Mouse (Mus musculus): ENCODE measurements at regions not wholly inside any gene's neighbourhood (a gene's known extent, or its start where the extent isn't known, plus 50 kb on each side); places are given as distances from the start of the nearest gene placed in this dataset.

GRCm38 (mm10) chr15:13285355-13285754 lies 111.9 kb upstream of the Cdh6 start:
- no peak overlapping the region for H3K27ac ChIP-seq
- no peaks in the 10 kb centered on the region for H3K9me3 ChIP-seq
- H3K4me1 ChIP-seq: no peaks in the 10 kb centered on the region
- H3K27me3 ChIP-seq (replicated peaks): no peaks in the 10 kb centered on the region
- H3K4me2 ChIP-seq: no peak overlapping the region
- no peak overlapping the region for H3K4me3 ChIP-seq (replicated peaks)
- 35% methylated on average over 3 of the region's 3 CpGs for WGBS
- H3K9ac ChIP-seq: no peak overlapping the region
- H3K36me3 ChIP-seq: no peaks in the 10 kb centered on the region
- no peak for ATAC-seq (ENCODE audit: insufficient read depth, low FRiP score, low read depth)

- no peak overlapping the region for H3K4me3 ChIP-seq (replicated peaks)
- no peaks in the 10 kb centered on the region for H3K27me3 ChIP-seq (replicated peaks)
- no peaks in the 10 kb centered on the region for H3K36me3 ChIP-seq
- 78% methylated on average over 2 of the region's 2 CpGs for WGBS
- H3K27ac ChIP-seq: no peak overlapping the region
- H3K9ac ChIP-seq: no peak overlapping the region
- H3K4me2 ChIP-seq: no peak overlapping the region
- no peaks in the 10 kb centered on the region for H3K4me1 ChIP-seq
- no peak for ATAC-seq (ENCODE audit: insufficient read depth, low FRiP score, low read depth)
- no peaks in the 10 kb centered on the region for H3K9me3 ChIP-seq
Measured at GRCm38 (mm10) chr15:13284219-13284618, 110.7 kb upstream of the Cdh6 start.

GRCm38 (mm10) chr15:13283106-13283505 lies 109.6 kb upstream of the Cdh6 start:
- Histone ChIP-seq H3K9me3 (no peaks in the 10 kb centered on the region), H3K4me2 (no peak overlapping the region), H3K9ac (no peak overlapping the region), H3K36me3 (no peaks in the 10 kb centered on the region), H3K27ac (no peak overlapping the region), H3K4me3 (replicated peaks) (no peak overlapping the region), H3K27me3 (replicated peaks) (no peaks in the 10 kb centered on the region), H3K4me1 (no peaks in the 10 kb centered on the region)
- ATAC-seq (ENCODE audit: insufficient read depth, low FRiP score, low read depth): no peak
- WGBS: 72% methylated on average over 5 of the region's 5 CpGs

- ATAC-seq (ENCODE audit: insufficient read depth, low FRiP score, low read depth): no peak
- WGBS: 75% methylated on average over 8 of the region's 8 CpGs
- Histone ChIP-seq H3K36me3 (no peaks in the 10 kb centered on the region), H3K27ac (no peak overlapping the region), H3K27me3 (replicated peaks) (no peaks in the 10 kb centered on the region), H3K4me1 (no peaks in the 10 kb centered on the region), H3K9me3 (no peaks in the 10 kb centered on the region), H3K9ac (no peak overlapping the region), H3K4me3 (replicated peaks) (no peak overlapping the region), H3K4me2 (no peak overlapping the region)
Measured at GRCm38 (mm10) chr15:13276909-13277235, 103.4 kb upstream of the Cdh6 start.

- H3K9ac ChIP-seq: no peak overlapping the region
- WGBS: 50% methylated on average over 5 of the region's 5 CpGs
- no peaks in the 10 kb centered on the region for H3K9me3 ChIP-seq
- H3K27ac ChIP-seq: no peak overlapping the region
- H3K36me3 ChIP-seq: no peaks in the 10 kb centered on the region
- no peak overlapping the region for H3K4me3 ChIP-seq (replicated peaks)
- H3K27me3 ChIP-seq (replicated peaks): no peaks in the 10 kb centered on the region
- H3K4me2 ChIP-seq: no peak overlapping the region
- no peak for ATAC-seq (ENCODE audit: insufficient read depth, low FRiP score, low read depth)
- no peaks in the 10 kb centered on the region for H3K4me1 ChIP-seq
Measured at GRCm38 (mm10) chr15:13276225-13276908, 102.9 kb upstream of the Cdh6 start.

- Histone ChIP-seq H3K9me3 (no peaks in the 10 kb centered on the region), H3K27me3 (replicated peaks) (no peaks in the 10 kb centered on the region), H3K4me3 (replicated peaks) (no peak overlapping the region), H3K27ac (no peak overlapping the region), H3K36me3 (no peaks in the 10 kb centered on the region), H3K9ac (no peak overlapping the region), H3K4me2 (no peak overlapping the region), H3K4me1 (no peaks in the 10 kb centered on the region)
- WGBS: 30% methylated on average over 5 of the region's 5 CpGs
- ATAC-seq (ENCODE audit: insufficient read depth, low FRiP score, low read depth): no peak
Measured at GRCm38 (mm10) chr15:13275326-13275725, 101.9 kb upstream of the Cdh6 start.

GRCm38 (mm10) chr15:13274366-13275067 lies 101.0 kb upstream of the Cdh6 start:
- Histone ChIP-seq H3K4me3 (replicated peaks) (no peak overlapping the region), H3K4me2 (no peak overlapping the region), H3K27ac (no peak overlapping the region), H3K4me1 (no peaks in the 10 kb centered on the region), H3K27me3 (replicated peaks) (no peaks in the 10 kb centered on the region), H3K9ac (no peak overlapping the region), H3K36me3 (no peaks in the 10 kb centered on the region), H3K9me3 (no peaks in the 10 kb centered on the region)
- 85% methylated on average over 5 of the region's 5 CpGs for WGBS
- no peak for ATAC-seq (ENCODE audit: insufficient read depth, low FRiP score, low read depth)

- Histone ChIP-seq H3K4me1 (no peaks in the 10 kb centered on the region), H3K36me3 (no peaks in the 10 kb centered on the region), H3K27me3 (replicated peaks) (no peaks in the 10 kb centered on the region), H3K9me3 (no peaks in the 10 kb centered on the region), H3K9ac (no peak overlapping the region), H3K27ac (no peak overlapping the region), H3K4me3 (replicated peaks) (no peak overlapping the region), H3K4me2 (no peak overlapping the region)
- WGBS: 79% methylated on average over 11 of the region's 11 CpGs
- no peak for ATAC-seq (ENCODE audit: insufficient read depth, low FRiP score, low read depth)
Measured at GRCm38 (mm10) chr15:13246053-13246696, 72.7 kb upstream of the Cdh6 start.

- H3K9ac ChIP-seq: no peak overlapping the region
- H3K36me3 ChIP-seq: no peaks in the 10 kb centered on the region
- WGBS: 56% methylated on average over 14 of the region's 14 CpGs
- no peak for ATAC-seq (ENCODE audit: insufficient read depth, low FRiP score, low read depth)
- H3K4me1 ChIP-seq: no peaks in the 10 kb centered on the region
- H3K27ac ChIP-seq: no peak overlapping the region
- H3K27me3 ChIP-seq (replicated peaks): no peaks in the 10 kb centered on the region
- H3K4me2 ChIP-seq: no peak overlapping the region
- H3K9me3 ChIP-seq: no peaks in the 10 kb centered on the region
- H3K4me3 ChIP-seq (replicated peaks): no peak overlapping the region
Measured at GRCm38 (mm10) chr15:13244306-13244705, 70.8 kb upstream of the Cdh6 start.

GRCm38 (mm10) chr15:13243561-13243960 lies 70.1 kb upstream of the Cdh6 start:
- Histone ChIP-seq H3K4me3 (replicated peaks) (no peak overlapping the region), H3K9ac (no peak overlapping the region), H3K4me2 (no peak overlapping the region), H3K36me3 (no peaks in the 10 kb centered on the region), H3K27ac (no peak overlapping the region), H3K4me1 (no peaks in the 10 kb centered on the region), H3K27me3 (replicated peaks) (no peaks in the 10 kb centered on the region), H3K9me3 (no peaks in the 10 kb centered on the region)
- ATAC-seq (ENCODE audit: insufficient read depth, low FRiP score, low read depth): no peak
- 78% methylated on average over 4 of the region's 4 CpGs for WGBS

GRCm38 (mm10) chr15:13240931-13241330 lies 67.5 kb upstream of the Cdh6 start:
- 55% methylated on average over 7 of the region's 7 CpGs for WGBS
- ATAC-seq (ENCODE audit: insufficient read depth, low FRiP score, low read depth): no peak
- no peaks in the 10 kb centered on the region for H3K4me1 ChIP-seq

GRCm38 (mm10) chr15:13236869-13237507 lies 63.5 kb upstream of the Cdh6 start:
- Histone ChIP-seq H3K4me1 (no peaks in the 10 kb centered on the region), H3K9me3 (no peaks in the 10 kb centered on the region), H3K4me3 (replicated peaks) (no peak overlapping the region), H3K36me3 (no peaks in the 10 kb centered on the region), H3K9ac (no peak overlapping the region), H3K27me3 (replicated peaks) (no peaks in the 10 kb centered on the region), H3K4me2 (no peak overlapping the region), H3K27ac (0 out of 2 replicates have a peak overlapping the region, but pooled peaks have one; percentile 40)
- peak; percentile 63; the same call in 1 of the 2 replicates for ATAC-seq (ENCODE audit: insufficient read depth, low FRiP score, low read depth)
- WGBS: 61% methylated on average over 8 of the region's 8 CpGs

More at GRCm38 (mm10) chr15:13240931-13241330, 67.5 kb upstream of the Cdh6 start:
- Histone ChIP-seq H3K9me3 (no peaks in the 10 kb centered on the region), H3K9ac (no peak overlapping the region), H3K27me3 (replicated peaks) (no peaks in the 10 kb centered on the region), H3K4me3 (replicated peaks) (no peak overlapping the region), H3K36me3 (no peaks in the 10 kb centered on the region), H3K4me2 (no peak overlapping the region), H3K27ac (no peak overlapping the region)
